Mouse (Mus musculus) intestine, postnatal 0 days (tissue): ENCODE measurements around the gene Car14. TPM values are rescaled to one million over a fixed set of nuclear protein-coding genes. Genes with fewer than 3 reads are reported as not detected.
A peak's percentile ranks its signal among the peaks of the same experiment; 100 is the strongest.
"Not testable (repeated sequence)": the region's sequence is repeated elsewhere in the genome, so short reads cannot be mapped to it uniquely, and the experiment has no call there.

Experiments
- ATAC-seq: fragments of 200-750 bp; cut with Nextera tagmentation; 2 replicates; pipeline ENCODE4 v1.8.0; 2017; ENCODE audit warnings: mild to moderate bottlenecking, moderate TSS enrichment, moderate library complexity
- H3K27ac ChIP-seq: fragments of 300-500 bp; sonication (generic); 2 replicates; pipeline ENCODE4 v1.5.1; 2014; ENCODE audit warnings: mild to moderate bottlenecking, low read depth, low read length, moderate library complexity
- H3K27me3 ChIP-seq: fragments of 300-500 bp; sonication (generic); replicated peaks from 2 replicates; pipeline ENCODE4 v1.6.1; 2014; ENCODE audit warnings: low read length, mixed read lengths; ENCODE audit not compliant: control insufficient read depth, insufficient read depth
- H3K36me3 ChIP-seq: fragments of 300-500 bp; sonication (generic); 2 replicates; pipeline ENCODE4 v1.6.1; 2014; ENCODE audit warnings: mild to moderate bottlenecking, moderate library complexity; ENCODE audit not compliant: control insufficient read depth, insufficient read depth
- H3K4me1 ChIP-seq: fragments of 300-500 bp; sonication (generic); replicated peaks from 2 replicates; pipeline ENCODE4 v1.6.1; 2014; ENCODE audit warnings: antibody characterized with exemption, low read length, mixed read lengths; ENCODE audit not compliant: control insufficient read depth, insufficient read depth
- H3K4me2 ChIP-seq: fragments of 300-500 bp; sonication (generic); replicated peaks from 2 replicates; pipeline ENCODE4 v1.6.1; 2014; ENCODE audit warnings: low read depth, mild to moderate bottlenecking, moderate library complexity
- H3K4me3 ChIP-seq: fragments of 300-500 bp; sonication (generic); 2 replicates; pipeline ENCODE4 v1.5.1; 2014; ENCODE audit warnings: low read depth, low read length
- H3K9ac ChIP-seq: fragments of 300-500 bp; sonication (generic); 2 replicates; pipeline ENCODE4 v1.6.1; 2014; ENCODE audit warnings: mild to moderate bottlenecking, low read depth, low read length
- H3K9me3 ChIP-seq: fragments of 300-500 bp; sonication (generic); 2 replicates; pipeline ENCODE4 v1.6.1; 2016; ENCODE audit warnings: mixed run types; ENCODE audit not compliant: control insufficient read depth
- CTCF ChIP-seq: sonication (generic); IDR thresholded peaks from 2 replicates; pipeline ENCODE4 v1.5.1; 2016; ENCODE audit warnings: low read depth, mild to moderate bottlenecking, control low read depth, antibody characterized with exemption, moderate library complexity
- WGBS: fragments of 180-500 bp; shearing (Covaris S2); extraction: QIAGEN DNeasy Blood & Tissue Kit; methylation state at CpG from one replicate; pipeline ENCODE4 v1.1.7; 2014; 5-methylcytosine and 5-hydroxymethylcytosine counted together
- polyA plus RNA-seq: library from polyadenylated mRNA; unstranded; fragments of >200 nt; fragmentation: Nextera tagmentation; extraction: Ambion mirVana; gene quantifications from 2 replicates; pipeline ENCODE4 v1.2.1, GENCODE M21; 2015

Gene Car14
- 0.90 TPM in 2 replicates for polyA plus RNA-seq

- H3K4me2 ChIP-seq: peak within 1 kb of the TSS; percentile 70
- peaks cover 8% of the 10 kb centered on the region; the same call in 1 of the 2 replicates for H3K27me3 ChIP-seq
- no peaks in the 10 kb centered on the region for H3K4me1 ChIP-seq
- ATAC-seq: no peak
- H3K9ac ChIP-seq: peak within 1 kb of the TSS; percentile 22; the same call in 1 of the 2 replicates
- peak within 1 kb of the TSS; percentile 9; the same call in 1 of the 2 replicates for H3K4me3 ChIP-seq
- no peak within 1 kb of the TSS for H3K27ac ChIP-seq
- no peaks in the 10 kb centered on the region for H3K36me3 ChIP-seq
- WGBS: 6% methylated on average over 15 of the region's 15 CpGs
- no peaks in the 10 kb centered on the region for H3K9me3 ChIP-seq
- no peak for TF ChIP-seq CTCF
Measured at GRCm38 (mm10) chr3:95904568-95904967, at the start of gene Car14. TSS of gene Car14 (minus strand) at chr3:95904691.

DNA sequence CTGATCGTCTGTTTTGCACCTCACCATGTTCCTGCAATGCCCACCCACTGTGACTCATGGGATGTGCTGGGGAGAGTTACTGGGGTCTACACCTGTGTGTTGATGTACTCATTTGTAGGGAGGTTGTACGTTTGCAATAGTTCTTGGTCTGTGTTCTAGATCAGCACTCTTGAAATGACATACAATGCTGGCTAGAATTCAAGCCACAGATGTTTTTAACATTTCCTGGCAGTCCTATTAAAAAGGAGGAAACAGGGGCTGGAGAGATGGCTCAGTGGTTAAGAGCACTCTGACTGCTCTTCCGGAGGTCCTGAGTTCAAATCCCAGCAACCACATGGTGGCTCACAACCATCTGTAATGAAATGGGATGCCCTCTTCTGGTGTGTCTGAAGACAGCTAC is 49.0 kb upstream of the Car14 start:
- Histone ChIP-seq H3K36me3 (no peaks in the 10 kb centered on the region), H3K9ac (no peak overlapping the region), H3K4me1 (no peaks in the 10 kb centered on the region), H3K4me2 (no peak overlapping the region), H3K9me3 (no peaks in the 10 kb centered on the region), H3K4me3 (no peak overlapping the region), H3K27me3 (no peaks in the 10 kb centered on the region), H3K27ac (no peak overlapping the region)
- no peak for TF ChIP-seq CTCF
- no peak for ATAC-seq
- 68% methylated on average over 3 of the region's 3 CpGs for WGBS

- no peaks in the 10 kb centered on the region for H3K36me3 ChIP-seq
- ATAC-seq: no peak
- no peak for TF ChIP-seq CTCF
- H3K4me1 ChIP-seq: no peaks in the 10 kb centered on the region
- H3K4me3 ChIP-seq: no peak overlapping the region
- no peaks in the 10 kb centered on the region for H3K9me3 ChIP-seq
- no peak overlapping the region for H3K9ac ChIP-seq
- no peaks in the 10 kb centered on the region for H3K27me3 ChIP-seq
- H3K27ac ChIP-seq: no peak overlapping the region
- H3K4me2 ChIP-seq: no peak overlapping the region
Measured at GRCm38 (mm10) chr3:95953023-95953422, 48.5 kb upstream of the Car14 start.

DNA sequence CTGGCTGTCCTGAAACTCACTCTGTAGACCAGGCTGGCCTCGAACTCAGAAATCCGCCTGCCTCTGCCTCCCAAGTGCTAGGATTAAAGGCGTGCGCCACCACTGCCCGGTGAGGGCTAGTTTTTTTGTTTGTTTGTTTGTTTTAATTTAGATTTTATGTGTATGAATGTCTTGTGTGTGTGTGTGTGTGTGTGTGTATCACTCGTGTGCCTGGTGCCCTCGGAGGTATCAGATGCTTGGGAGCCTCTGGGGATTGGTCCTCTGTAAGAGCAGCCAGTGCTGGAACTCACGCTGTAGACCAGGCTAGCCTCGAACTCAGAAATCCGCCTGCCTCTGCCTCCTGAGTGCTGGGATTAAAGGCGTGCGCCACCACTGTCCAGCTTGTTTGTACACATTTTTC is 47.1 kb upstream of the Car14 start:
- WGBS: 73% methylated on average over 12 of the region's 12 CpGs
- Histone ChIP-seq H3K9ac (peak overlapping the region; percentile 54), H3K4me3 (peak overlapping the region; percentile 49), H3K4me2 (peak overlapping the region; percentile 69), H3K27ac (peak overlapping the region; percentile 91)
- not testable (repeated sequence) for H3K4me1 ChIP-seq, H3K27me3 ChIP-seq, H3K36me3 ChIP-seq, ATAC-seq, H3K9me3 ChIP-seq

- H3K4me2 ChIP-seq: peak overlapping the region; percentile 69
- no peaks in the 10 kb centered on the region for H3K27me3 ChIP-seq
- under 1% methylated on average over 49 of the region's 49 CpGs for WGBS
- TF ChIP-seq CTCF: no peak
- no peaks in the 10 kb centered on the region for H3K4me1 ChIP-seq
- no peaks in the 10 kb centered on the region for H3K9me3 ChIP-seq
- H3K9ac ChIP-seq: peak overlapping the region; percentile 54
- H3K36me3 ChIP-seq: peaks cover 5% of the 10 kb centered on the region
- ATAC-seq: peak; percentile 94
- H3K27ac ChIP-seq: peak overlapping the region; percentile 91
- H3K4me3 ChIP-seq: peak overlapping the region; percentile 49
Measured at GRCm38 (mm10) chr3:95950763-95951551, 46.5 kb upstream of the Car14 start.

GRCm38 (mm10) chr3:95948325-95948724 is 43.8 kb upstream of the Car14 start:
- H3K27me3 ChIP-seq: no peaks in the 10 kb centered on the region
- no peak for ATAC-seq
- WGBS: 91% methylated on average over 5 of the region's 5 CpGs
- H3K9me3 ChIP-seq: no peaks in the 10 kb centered on the region
- peaks cover 22% of the 10 kb centered on the region for H3K36me3 ChIP-seq
- no peak for TF ChIP-seq CTCF
- H3K9ac ChIP-seq: no peak overlapping the region
- H3K4me2 ChIP-seq: no peak overlapping the region
- no peak overlapping the region for H3K4me3 ChIP-seq
- no peaks in the 10 kb centered on the region for H3K4me1 ChIP-seq
- H3K27ac ChIP-seq: no peak overlapping the region
